Mouse (Mus musculus): ENCODE measurements around the gene Vamp2.

GRCm38 (mm10) chr11:69119446-69120155 lies 31.3 kb downstream of the Vamp2 start:
- no peak for TF ChIP-seq CTCF (IDR thresholded peaks at IDR 0.05; ENCODE audit: low read depth, low read length)
- TF ChIP-seq GATA1 (IDR thresholded peaks at IDR 0.05; ENCODE audit: borderline replicate concordance, low read length) = no peak

Measured in G1E (cell line).